Mouse (Mus musculus) v-Abl transformed pro-B cells (cell line): Measurements from ENCODE around the gene H2al1a.
"Not testable (repeated sequence)": the region's sequence is repeated elsewhere in the genome, so short reads cannot be mapped to it uniquely, and the experiment has no call there.

ENCODE experiments used
- in situ Hi-C, 2 experiments: fragments of 400-800 bp; cut with MboI; formaldehyde crosslinking; loops; one replicate each; pipeline ENCODE4 v1.15.1; 2025; ENCODE audit not compliant: unreplicated experiment in 2 of 2

Gene H2al1a

DNA sequence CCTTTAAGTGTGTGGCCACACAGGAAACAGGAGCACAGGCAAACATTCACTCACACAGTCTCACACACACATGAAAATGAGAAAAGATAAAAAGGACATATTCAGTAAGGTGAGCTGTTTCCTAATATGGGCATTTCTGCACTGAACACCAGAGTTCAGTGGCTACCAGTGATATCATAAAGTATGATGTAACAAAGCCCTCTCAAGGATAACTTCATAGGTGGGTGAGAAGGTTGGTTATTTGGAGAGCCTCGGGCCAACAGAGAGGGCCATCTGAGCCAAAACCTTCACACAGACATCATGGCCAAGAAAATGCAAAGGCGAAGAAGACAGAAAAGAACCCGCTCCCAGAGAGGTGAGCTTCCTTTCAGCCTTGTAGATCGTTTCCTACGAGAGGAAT, 25.3 kb downstream of the H2al1a start, which contains the start of gene H2al1i:
Gene H2al1i (plus strand): TSS at position 301 of the 400 bp plus-strand sequence.
- in situ Hi-C loops = not testable (repeated sequence)

DNA sequence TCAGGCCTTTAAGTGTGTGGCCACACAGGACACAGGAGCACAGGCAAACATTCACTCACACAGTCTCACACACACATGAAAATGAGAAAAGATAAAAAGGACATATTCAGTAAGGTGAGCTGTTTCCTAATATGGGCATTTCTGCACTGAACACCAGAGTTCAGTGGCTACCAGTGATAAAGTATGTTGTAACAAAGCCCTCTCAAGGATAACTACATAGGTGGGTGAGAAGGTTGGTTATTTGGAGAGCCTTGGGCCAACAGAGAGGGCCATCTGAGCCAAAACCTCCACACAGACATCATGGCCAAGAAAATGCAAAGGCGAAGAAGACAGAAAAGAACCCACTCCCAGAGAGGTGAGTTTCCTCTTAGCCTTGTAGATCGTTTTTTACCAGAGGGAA, 28.5 kb downstream of the H2al1a start, which contains the start of gene H2al1j:
Gene H2al1j (plus strand): TSS at position 301 of the 400 bp plus-strand sequence.
- in situ Hi-C loops = not testable (repeated sequence)

DNA sequence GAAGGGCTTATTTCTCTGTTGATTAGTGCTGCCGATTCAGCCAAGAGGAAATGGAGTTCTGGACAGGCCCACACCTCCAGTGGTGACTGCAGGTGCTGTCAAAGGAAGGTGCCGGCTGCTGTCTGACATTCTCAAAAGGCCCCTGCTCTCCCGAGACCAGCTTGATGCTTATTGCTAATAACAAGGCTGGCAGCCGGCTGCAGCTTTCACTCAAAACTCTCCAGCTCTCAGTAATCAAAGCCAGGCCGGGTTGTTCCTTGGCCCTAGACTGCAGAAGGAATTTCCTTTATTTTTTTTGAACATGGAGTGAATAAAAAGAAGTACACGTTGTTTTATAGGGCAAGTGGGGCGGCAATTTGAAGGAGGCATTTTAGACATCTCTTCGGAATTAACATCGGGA, 46.7 kb downstream of the H2al1a start:
- in situ Hi-C loops = loop anchor here in 1 of 2 experiments (10.0 kb wide), 1 partner anchor 71 kb away; no protein-coding TSS in a partner anchor

DNA sequence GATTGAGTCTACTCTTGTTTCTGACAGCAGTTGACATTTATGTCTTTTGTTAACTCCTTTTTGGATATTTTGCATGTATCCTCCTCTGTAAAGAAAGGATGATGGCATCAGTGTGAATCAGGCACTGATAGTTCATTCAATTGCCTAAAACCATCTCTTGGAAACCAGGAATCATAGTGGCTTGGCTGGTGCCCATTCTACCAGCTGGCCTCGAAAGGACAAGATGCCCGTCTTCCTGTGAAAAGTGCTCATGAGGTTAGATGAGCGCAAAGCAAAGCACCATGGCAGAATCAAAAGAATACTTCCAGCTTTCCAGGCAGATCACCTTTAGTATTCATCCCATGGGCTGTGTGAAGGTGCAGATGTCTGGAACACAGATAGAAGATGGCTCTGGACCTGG, 47.7 kb downstream of the H2al1a start:
- in situ Hi-C loops = loop anchor here in 1 of 2 experiments (10.0 kb wide), 1 partner anchor 72 kb away; no protein-coding TSS in a partner anchor
